Mouse (Mus musculus): ENCODE measurements at regions not wholly inside any gene's neighbourhood (a gene's known extent, or its start where the extent isn't known, plus 50 kb on each side); places are given as distances from the start of the nearest gene placed in this dataset.

GRCm38 (mm10) chr13:59925845-59926481, 103.0 kb upstream of the Tut7 start:
- DNase-seq (ENCODE audit: low spot score), result no peak

- no peak for DNase-seq (ENCODE audit: low spot score)
These were observed 94.2 kb upstream of the Tut7 start for GRCm38 (mm10) chr13:59917185-59917584.

GRCm38 (mm10) chr13:59916166-59917044, 93.5 kb upstream of the Tut7 start:
- no peak for DNase-seq (ENCODE audit: low spot score)

GRCm38 (mm10) chr13:59915734-59916133, 92.8 kb upstream of the Tut7 start:
- DNase-seq (ENCODE audit: low spot score), result no peak

- DNase-seq (ENCODE audit: low spot score), result no peak
These were observed 87.5 kb upstream of the Tut7 start for GRCm38 (mm10) chr13:59910179-59911071.

GRCm38 (mm10) chr13:59909400-59909799, 86.5 kb upstream of the Tut7 start:
- no peak for DNase-seq (ENCODE audit: low spot score)

- no peak for DNase-seq (ENCODE audit: low spot score)
These were observed 85.8 kb upstream of the Tut7 start for GRCm38 (mm10) chr13:59908786-59909185.

- DNase-seq (ENCODE audit: low spot score), result no peak
These were observed 82.5 kb upstream of the Tut7 start for GRCm38 (mm10) chr13:59905488-59905887.

- no peak for DNase-seq (ENCODE audit: low spot score)
These were observed 81.5 kb upstream of the Tut7 start for GRCm38 (mm10) chr13:59904415-59904814.

GRCm38 (mm10) chr13:59899521-59899920, 76.6 kb upstream of the Tut7 start:
- DNase-seq (ENCODE audit: low spot score), result no peak

- no peak for DNase-seq (ENCODE audit: low spot score)
These were observed 72.8 kb upstream of the Tut7 start for GRCm38 (mm10) chr13:59895754-59896153.

GRCm38 (mm10) chr13:59894094-59894493, 71.1 kb upstream of the Tut7 start:
- no peak for DNase-seq (ENCODE audit: low spot score)

- no peak for DNase-seq (ENCODE audit: low spot score)
These were observed 70.0 kb upstream of the Tut7 start for GRCm38 (mm10) chr13:59892961-59893360.

- DNase-seq (ENCODE audit: low spot score), result no peak
These were observed 69.4 kb upstream of the Tut7 start for GRCm38 (mm10) chr13:59892340-59892739.

GRCm38 (mm10) chr13:59891737-59892136, 68.8 kb upstream of the Tut7 start:
- no peak for DNase-seq (ENCODE audit: low spot score)

GRCm38 (mm10) chr13:59889468-59890117, 66.6 kb upstream of the Tut7 start:
- DNase-seq (ENCODE audit: low spot score), result peak; percentile 2

GRCm38 (mm10) chr13:59888038-59889016, 65.4 kb upstream of the Tut7 start:
- no peak for DNase-seq (ENCODE audit: low spot score)

GRCm38 (mm10) chr13:59887306-59887705, 64.4 kb upstream of the Tut7 start:
- no peak for DNase-seq (ENCODE audit: low spot score)

- DNase-seq (ENCODE audit: low spot score), result no peak
These were observed 63.6 kb upstream of the Tut7 start for GRCm38 (mm10) chr13:59886572-59886971.
